Mouse (Mus musculus): Measurements from ENCODE around the gene Tubb4b.

DNA sequence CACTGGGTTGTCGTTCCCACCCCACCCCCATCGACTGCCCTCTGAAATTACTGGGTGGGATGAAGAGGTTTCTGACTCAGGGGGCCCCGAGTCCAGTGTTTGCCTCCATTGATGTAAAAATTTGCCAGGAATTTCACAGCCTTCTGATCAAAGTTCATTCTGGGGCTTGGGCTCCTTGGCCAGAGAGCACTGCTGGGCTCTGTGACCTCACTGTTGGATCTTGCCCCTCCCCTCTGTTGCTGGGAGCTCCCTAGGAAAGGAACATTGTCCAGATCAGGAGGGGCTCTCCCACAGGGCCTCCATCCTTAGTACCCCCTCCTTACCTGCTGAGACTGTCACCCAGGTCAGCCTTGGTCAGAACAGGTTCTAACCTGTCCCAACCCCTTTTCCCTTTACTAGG, 10.1 kb downstream of the Tubb4b start, which contains the start of gene Stpg3:
- TF ChIP-seq CTCF (IDR thresholded peaks at IDR 0.05; ENCODE audit: control insufficient read depth, insufficient read depth, insufficient replicate concordance, low read depth, low read length) (no peak), POLR2A (IDR thresholded peaks at IDR 0.05; ENCODE audit: control insufficient read depth, low read depth, low read length) (peak; percentile 70; the same call in 1 of the 2 replicates)

All from testis, adult 2 months (tissue).